Mouse (Mus musculus) CH12.LX (cell line): ENCODE measurements around the gene Pianp.

ENCODE experiments used
- CTCF ChIP-seq, 2 experiments: IDR thresholded peaks in 1 of 2; conservative IDR thresholded peaks in 1 of 2; 2 replicates each; pipeline ENCODE4 v1.5.1; 2011 to 2012; ENCODE audit warnings: low read depth in 2 of 2, low read length in 2 of 2, improper control_type of control experiment in 1 of 2, inconsistent platforms in 1 of 2, mild to moderate bottlenecking in 1 of 2, moderate library complexity in 1 of 2
- ELF1 ChIP-seq: IDR thresholded peaks from 2 replicates; pipeline ENCODE4 v1.6.1; 2014; ENCODE audit warnings: low read depth, mild to moderate bottlenecking, inconsistent platforms, low read length, improper control_type of control experiment
- EP300 ChIP-seq: IDR thresholded peaks from 2 replicates; pipeline ENCODE4 v1.6.1; 2011; ENCODE audit warnings: low read length, improper control_type of control experiment
- HCFC1 ChIP-seq: IDR thresholded peaks from 2 replicates; pipeline ENCODE4 v1.6.1; 2012; ENCODE audit warnings: low read depth, mild to moderate bottlenecking, inconsistent platforms, low read length, improper control_type of control experiment
- MAFK ChIP-seq: IDR thresholded peaks from 2 replicates; pipeline ENCODE4 v1.6.1; 2011; ENCODE audit warnings: low read length, improper control_type of control experiment; ENCODE audit not compliant: insufficient replicate concordance
- POLR2A ChIP-seq: IDR thresholded peaks from 2 replicates; pipeline ENCODE4 v1.6.1; 2011; ENCODE audit warnings: low read depth, mild to moderate bottlenecking, improper control_type of control experiment, low read length
- POLR2AphosphoS2 ChIP-seq: IDR thresholded peaks from 2 replicates; pipeline ENCODE4 v1.6.1; 2011; ENCODE audit warnings: low read depth, low read length, improper control_type of control experiment
- TBP ChIP-seq: conservative IDR thresholded peaks from 2 replicates; pipeline ENCODE4 v1.6.1; 2011; ENCODE audit warnings: low read depth, low read length, improper control_type of control experiment
- USF1 ChIP-seq: IDR thresholded peaks from 2 replicates; pipeline ENCODE4 v1.6.1; 2014; ENCODE audit warnings: low read depth, mild to moderate bottlenecking, inconsistent platforms, low read length, improper control_type of control experiment
- ZKSCAN1 ChIP-seq: IDR thresholded peaks from 2 replicates; pipeline ENCODE4 v1.6.1; 2012; ENCODE audit warnings: low read depth, inconsistent platforms, low read length, improper control_type of control experiment, borderline replicate concordance

DNA sequence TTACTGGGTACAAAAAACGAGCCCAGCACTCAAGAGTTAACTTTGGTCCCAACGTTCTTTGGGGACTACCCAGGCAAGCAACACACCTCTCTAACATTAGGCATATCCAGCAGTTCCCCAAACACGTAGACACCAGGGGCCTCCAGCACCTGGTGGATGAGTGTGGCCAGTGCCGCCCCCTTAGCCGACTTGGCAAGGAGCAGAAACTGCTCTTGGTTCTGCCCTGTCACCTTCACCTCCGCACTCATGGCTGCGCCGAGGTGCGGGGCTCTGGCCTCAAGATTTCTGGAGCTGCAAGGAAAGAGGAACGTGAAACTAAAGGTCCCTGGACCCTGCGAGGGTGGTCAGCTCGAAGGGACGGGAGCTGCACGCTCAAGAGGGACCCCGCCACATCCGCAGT lies 31.9 kb upstream of the Pianp start:
- TF ChIP-seq POLR2A (no peak), CTCF (conservative IDR thresholded peaks at IDR 0.05 in 1 of 2, IDR thresholded peaks at IDR 0.05 in 1 of 2; ENCODE audit: low read depth in 2 of 2, low read length in 2 of 2) (no peak), EP300 (no peak), MAFK (no peak), TBP (no peak), ELF1 (no peak), POLR2AphosphoS2 (no peak), USF1 (no peak), HCFC1 (no peak), ZKSCAN1 (no peak)
